Mouse (Mus musculus): ENCODE measurements around the gene Ttc36. TPM values are rescaled to one million over a fixed set of nuclear protein-coding genes. Genes with fewer than 3 reads are reported as not detected.

The Ttc36 gene
- total RNA-seq, 1 experiment = 0.80 TPM

- Histone ChIP-seq H3K4me1 (ENCODE audit: control insufficient read depth in 2 of 2, insufficient read depth in 2 of 2, low read length in 2 of 2, poor library complexity in 1 of 2) (no peaks in the 10 kb centered on the region), H3K9me3 (ENCODE audit: control insufficient read depth, insufficient read depth, low read depth, low read length) (no peaks in the 10 kb centered on the region), H3K9ac (ENCODE audit: insufficient read depth, low read depth, low read length, poor library complexity, severe bottlenecking) (no peak overlapping the region), H3K4me3 (ENCODE audit: insufficient read depth in 1 of 2, low read depth in 1 of 2, low read length in 2 of 2, poor library complexity in 1 of 2, severe bottlenecking in 1 of 2) (no peak overlapping the region), H3K36me3 (ENCODE audit: control insufficient read depth, insufficient read depth, low read length, poor library complexity, severe bottlenecking) (peaks cover 46% of the 10 kb centered on the region), H3K27ac (ENCODE audit: insufficient read depth, low read depth, low read length, poor library complexity, severe bottlenecking) (no peak overlapping the region)
- no peak for TF ChIP-seq HCFC1 (IDR thresholded peaks at IDR 0.05; ENCODE audit: borderline replicate concordance, insufficient read depth, low read length)
- no peak for TF ChIP-seq MAFK (IDR thresholded peaks at IDR 0.05; ENCODE audit: insufficient read depth, low read depth, low read length)
- TF ChIP-seq ZNF384 (IDR thresholded peaks at IDR 0.05; ENCODE audit: low read depth, low read length) = no peak
- TF ChIP-seq CHD2 (IDR thresholded peaks at IDR 0.05; ENCODE audit: low read depth, low read length) = no peak
- TF ChIP-seq ZC3H11A (IDR thresholded peaks at IDR 0.05; ENCODE audit: borderline replicate concordance, low read depth, low read length) = no peak
- DNase-seq (ENCODE audit: low read depth, low spot score) = no peak
- in situ Hi-C loops (cut with MboI; ENCODE audit: low sequenced_read_pairs in 2 of 2, unreplicated experiment in 2 of 2) = no loop called here
Observed at GRCm38 (mm10) chr9:44832356-44832755, 29.5 kb upstream of the Ttc36 start.

GRCm38 (mm10) chr9:44830506-44830905, 27.6 kb upstream of the Ttc36 start:
- TF ChIP-seq MAFK (IDR thresholded peaks at IDR 0.05; ENCODE audit: insufficient read depth, low read depth, low read length) (no peak), CHD2 (IDR thresholded peaks at IDR 0.05; ENCODE audit: low read depth, low read length) (no peak), ZC3H11A (IDR thresholded peaks at IDR 0.05; ENCODE audit: borderline replicate concordance, low read depth, low read length) (no peak), ZNF384 (IDR thresholded peaks at IDR 0.05; ENCODE audit: low read depth, low read length) (no peak), HCFC1 (IDR thresholded peaks at IDR 0.05; ENCODE audit: borderline replicate concordance, insufficient read depth, low read length) (no peak)
- no peak overlapping the region for H3K4me3 ChIP-seq (ENCODE audit: insufficient read depth in 1 of 2, low read depth in 1 of 2, low read length in 2 of 2, poor library complexity in 1 of 2, severe bottlenecking in 1 of 2)
- H3K4me1 ChIP-seq (ENCODE audit: control insufficient read depth in 2 of 2, insufficient read depth in 2 of 2, low read length in 2 of 2, poor library complexity in 1 of 2) = no peaks in the 10 kb centered on the region
- H3K36me3 ChIP-seq (ENCODE audit: control insufficient read depth, insufficient read depth, low read length, poor library complexity, severe bottlenecking) = peaks cover 52% of the 10 kb centered on the region
- in situ Hi-C loops (cut with MboI; ENCODE audit: low sequenced_read_pairs in 2 of 2, unreplicated experiment in 2 of 2) = no loop called here
- no peak overlapping the region for H3K27ac ChIP-seq (ENCODE audit: insufficient read depth, low read depth, low read length, poor library complexity, severe bottlenecking)
- H3K9me3 ChIP-seq (ENCODE audit: control insufficient read depth, insufficient read depth, low read depth, low read length) = no peaks in the 10 kb centered on the region
- H3K9ac ChIP-seq (ENCODE audit: insufficient read depth, low read depth, low read length, poor library complexity, severe bottlenecking) = no peak overlapping the region
- no peak for DNase-seq (ENCODE audit: low read depth, low spot score)

GRCm38 (mm10) chr9:44828944-44829343, 26.1 kb upstream of the Ttc36 start:
- DNase-seq (ENCODE audit: low read depth, low spot score) = no peak
- in situ Hi-C loops (cut with MboI; ENCODE audit: low sequenced_read_pairs in 2 of 2, unreplicated experiment in 2 of 2) = no loop called here
- no peak overlapping the region for H3K4me3 ChIP-seq (ENCODE audit: insufficient read depth in 1 of 2, low read depth in 1 of 2, low read length in 2 of 2, poor library complexity in 1 of 2, severe bottlenecking in 1 of 2)
- H3K4me1 ChIP-seq (ENCODE audit: control insufficient read depth in 2 of 2, insufficient read depth in 2 of 2, low read length in 2 of 2, poor library complexity in 1 of 2) = no peaks in the 10 kb centered on the region
- no peak for TF ChIP-seq CHD2 (IDR thresholded peaks at IDR 0.05; ENCODE audit: low read depth, low read length)
- no peak for TF ChIP-seq ZC3H11A (IDR thresholded peaks at IDR 0.05; ENCODE audit: borderline replicate concordance, low read depth, low read length)
- TF ChIP-seq HCFC1 (IDR thresholded peaks at IDR 0.05; ENCODE audit: borderline replicate concordance, insufficient read depth, low read length) = no peak
- TF ChIP-seq MAFK (IDR thresholded peaks at IDR 0.05; ENCODE audit: insufficient read depth, low read depth, low read length) = no peak
- no peak for TF ChIP-seq ZNF384 (IDR thresholded peaks at IDR 0.05; ENCODE audit: low read depth, low read length)
- peaks cover 45% of the 10 kb centered on the region for H3K36me3 ChIP-seq (ENCODE audit: control insufficient read depth, insufficient read depth, low read length, poor library complexity, severe bottlenecking)
- H3K9me3 ChIP-seq (ENCODE audit: control insufficient read depth, insufficient read depth, low read depth, low read length) = no peaks in the 10 kb centered on the region
- no peak overlapping the region for H3K9ac ChIP-seq (ENCODE audit: insufficient read depth, low read depth, low read length, poor library complexity, severe bottlenecking)
- no peak overlapping the region for H3K27ac ChIP-seq (ENCODE audit: insufficient read depth, low read depth, low read length, poor library complexity, severe bottlenecking)

GRCm38 (mm10) chr9:44826660-44827059, 23.8 kb upstream of the Ttc36 start:
- no peak overlapping the region for H3K9ac ChIP-seq (ENCODE audit: insufficient read depth, low read depth, low read length, poor library complexity, severe bottlenecking)
- H3K4me3 ChIP-seq (ENCODE audit: insufficient read depth in 1 of 2, low read depth in 1 of 2, low read length in 2 of 2, poor library complexity in 1 of 2, severe bottlenecking in 1 of 2) = no peak overlapping the region
- H3K27ac ChIP-seq (ENCODE audit: insufficient read depth, low read depth, low read length, poor library complexity, severe bottlenecking) = no peak overlapping the region
- no peak for TF ChIP-seq CHD2 (IDR thresholded peaks at IDR 0.05; ENCODE audit: low read depth, low read length)
- no peak for TF ChIP-seq MAFK (IDR thresholded peaks at IDR 0.05; ENCODE audit: insufficient read depth, low read depth, low read length)
- no peak for TF ChIP-seq HCFC1 (IDR thresholded peaks at IDR 0.05; ENCODE audit: borderline replicate concordance, insufficient read depth, low read length)
- TF ChIP-seq ZC3H11A (IDR thresholded peaks at IDR 0.05; ENCODE audit: borderline replicate concordance, low read depth, low read length) = no peak
- no peak for TF ChIP-seq ZNF384 (IDR thresholded peaks at IDR 0.05; ENCODE audit: low read depth, low read length)
- in situ Hi-C loops (cut with MboI; ENCODE audit: low sequenced_read_pairs in 2 of 2, unreplicated experiment in 2 of 2) = no loop called here
- no peak for DNase-seq (ENCODE audit: low read depth, low spot score)
- no peaks in the 10 kb centered on the region for H3K4me1 ChIP-seq (ENCODE audit: control insufficient read depth in 2 of 2, insufficient read depth in 2 of 2, low read length in 2 of 2, poor library complexity in 1 of 2)
- H3K36me3 ChIP-seq (ENCODE audit: control insufficient read depth, insufficient read depth, low read length, poor library complexity, severe bottlenecking) = peaks cover 49% of the 10 kb centered on the region
- no peaks in the 10 kb centered on the region for H3K9me3 ChIP-seq (ENCODE audit: control insufficient read depth, insufficient read depth, low read depth, low read length)
